Mouse (Mus musculus) left cerebral cortex, postnatal 4 days (tissue): ENCODE measurements around the gene Olfr859. TPM values are rescaled to one million over a fixed set of nuclear protein-coding genes. Genes with fewer than 3 reads are reported as not detected.
"Not testable (repeated sequence)": the region's sequence is repeated elsewhere in the genome, so short reads cannot be mapped to it uniquely, and the experiment has no call there.

ENCODE experiments used
- DNase-seq: peaks from one replicate; pipeline ENCODE4 v3.0.0-alpha.2; 2022
- intact Hi-C: fragments of 180-260 bp; cut with DNase I; formaldehyde crosslinking; loops from one replicate; pipeline ENCODE4 v1.15.1; 2025
- total RNA-seq, 2 experiments: library from RNA; stranded (reverse); gene quantifications; 2 replicates each; pipeline ENCODE4 v1.2.3; 2021

Gene Olfr859
- total RNA-seq, result not detected

DNA sequence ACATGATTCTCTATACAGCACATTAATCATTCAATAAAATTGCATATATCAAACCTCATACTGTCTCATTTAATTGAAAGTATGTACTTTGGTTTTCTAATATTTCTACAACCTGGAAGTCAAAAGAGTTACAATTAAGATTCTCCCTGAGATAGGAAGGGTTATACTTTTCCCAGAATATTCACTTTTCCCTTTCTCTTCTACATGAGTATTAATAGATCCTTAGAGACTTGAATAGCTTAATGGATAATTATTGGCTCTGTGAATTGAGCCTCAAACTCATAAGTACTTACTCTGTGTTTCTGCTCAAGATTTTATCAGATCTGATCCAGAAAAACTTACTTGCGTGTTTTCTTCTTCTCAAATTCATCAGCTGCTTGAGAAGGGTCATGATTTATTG, at the start of gene Olfr859:
TSS of gene Olfr859 (plus strand) at position 301 of the 400 bp plus-strand sequence.
- intact Hi-C loops, DNase-seq: not testable (repeated sequence)

DNA sequence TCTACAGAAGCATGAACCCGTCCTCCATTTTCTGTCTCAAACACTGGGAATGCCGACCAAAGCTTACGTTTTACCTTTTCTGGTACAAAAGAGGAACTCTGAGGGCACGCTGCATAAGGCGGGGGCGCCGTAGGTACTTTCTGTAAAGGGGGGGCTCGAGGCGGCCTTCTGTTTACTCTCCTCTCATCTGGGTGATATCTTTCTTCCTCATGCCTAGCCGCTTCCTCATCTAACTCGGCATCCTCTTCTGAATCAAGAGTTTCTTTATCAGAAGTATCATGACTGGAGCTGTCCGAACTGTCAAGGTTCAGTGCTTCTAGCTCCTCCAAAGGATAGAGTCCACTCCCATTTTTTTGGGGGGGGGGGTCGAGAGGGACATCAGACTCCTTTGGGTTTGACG, 35.6 kb upstream of the Olfr859 start:
- intact Hi-C loops, result no loop called here
- no peak for DNase-seq

DNA sequence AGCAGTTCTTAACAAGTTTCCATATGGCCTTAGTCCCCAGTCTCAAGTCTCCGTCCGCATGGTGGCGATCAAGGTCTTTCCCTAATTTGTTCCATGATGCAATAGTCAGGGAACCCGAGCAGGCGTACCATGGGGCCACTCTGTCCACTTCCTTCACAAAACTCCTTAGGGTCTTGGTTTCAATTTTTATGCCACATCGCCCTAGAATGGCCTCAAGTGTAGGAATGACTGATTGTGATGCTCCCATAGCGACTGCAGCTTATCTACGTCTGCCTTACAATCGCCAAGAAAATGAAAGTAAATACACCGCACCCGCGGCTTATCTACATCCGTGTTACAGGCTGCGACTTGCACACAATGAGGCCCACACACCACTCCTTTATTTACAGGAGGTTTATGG, 35.0 kb upstream of the Olfr859 start:
- no peak for DNase-seq
- intact Hi-C loops, result no loop called here

DNA sequence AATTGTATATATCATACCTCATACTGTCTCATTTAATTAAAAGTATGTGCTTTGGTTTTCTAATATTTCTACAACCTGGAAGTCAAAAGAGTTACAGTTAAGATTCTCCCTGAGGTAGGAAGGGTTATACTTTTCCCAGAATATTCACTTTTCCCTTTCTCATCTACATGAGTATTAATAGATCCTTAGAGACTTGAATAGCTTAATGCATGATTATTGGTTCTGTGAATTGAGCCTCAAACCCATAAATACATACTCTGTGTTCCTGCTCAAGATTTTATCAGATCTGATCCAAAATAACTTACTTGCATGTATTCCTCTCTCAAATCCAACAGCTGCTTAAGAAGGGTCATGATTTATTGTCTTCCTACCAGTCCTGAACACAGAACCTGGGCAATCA, 24.7 kb upstream of the Olfr859 start, which contains the start of gene Olfr58:
TSS of gene Olfr58 (plus strand) at position 301 of the 400 bp plus-strand sequence.
- intact Hi-C loops, result no loop called here
- DNase-seq, result no peak

DNA sequence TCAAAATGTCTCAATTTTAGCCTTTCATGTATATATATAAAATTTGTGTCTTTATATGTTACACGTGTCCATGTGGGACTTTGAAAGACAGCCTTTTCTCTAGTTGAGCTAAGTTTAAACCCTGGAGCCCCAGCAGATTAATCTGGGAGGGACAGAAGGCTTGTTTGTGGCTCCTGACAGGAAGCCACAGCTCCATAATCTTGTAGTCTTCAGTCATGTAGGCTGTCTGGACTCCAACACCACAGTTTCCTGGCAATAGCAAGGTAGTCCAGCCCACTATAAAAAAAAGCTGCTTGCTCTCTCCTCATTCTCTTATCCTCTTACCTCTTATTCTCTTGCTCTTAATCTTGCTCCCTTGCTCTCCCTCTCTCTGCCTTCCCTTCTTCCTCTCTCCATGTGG, 1.7 kb upstream of the Olfr859 start:
- no peak for DNase-seq
- intact Hi-C loops, result no loop called here

DNA sequence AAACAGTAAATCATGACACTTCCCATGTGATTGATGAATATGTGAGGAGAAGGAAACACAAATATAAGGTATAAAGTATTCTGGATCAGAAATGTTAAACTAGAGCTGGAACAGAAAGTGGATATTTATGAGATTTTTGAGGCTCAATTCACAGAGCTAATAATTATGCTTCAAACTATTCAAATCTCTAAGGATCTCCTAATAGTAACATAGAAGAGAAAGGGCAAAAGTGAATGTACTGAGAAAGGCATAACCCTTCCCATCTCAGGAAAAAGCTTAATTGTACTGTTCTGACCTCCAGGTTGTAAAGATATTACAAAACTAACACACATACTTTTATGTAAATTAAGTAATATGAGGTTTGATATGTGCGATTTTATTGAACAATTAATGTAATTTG, 44.9 kb downstream of the Olfr859 start, which contains the start of gene Olfr860:
TSS of gene Olfr860 (minus strand) at position 101 of the 400 bp plus-strand sequence.
- intact Hi-C loops, result no loop called here
- no peak for DNase-seq

Other genes starting within 250 kb of the Olfr859 start
- gene Olfr854, start 237.5 kb upstream of the Olfr859 start, total RNA-seq, result not detected
- not detected for gene Olfr855, start 222.3 kb upstream of the Olfr859 start, total RNA-seq
- gene Zfp317, start 182.8 kb upstream of the Olfr859 start, total RNA-seq, result 10 to 100 TPM; 26.7 to 28.0 TPM
- gene Olfr857, start 95.5 kb upstream of the Olfr859 start, total RNA-seq, result not detected
- not detected for gene Olfr58, start 24.6 kb upstream of the Olfr859 start, total RNA-seq
- not detected for gene Olfr860, start 44.8 kb downstream of the Olfr859 start, total RNA-seq
- gene Olfr862, start 83.1 kb downstream of the Olfr859 start, total RNA-seq, result not detected
- not detected for gene Olfr77, start 112.0 kb downstream of the Olfr859 start, total RNA-seq
- gene Olfr866, start 223.1 kb downstream of the Olfr859 start, total RNA-seq, result not detected